Mouse (Mus musculus): ENCODE results near the gene Aff4.
A peak's percentile ranks its signal among the peaks of the same experiment; 100 is the strongest.
"Not testable (repeated sequence)": the region's sequence is repeated elsewhere in the genome, so short reads cannot be mapped to it uniquely, and the experiment has no call there.

Gene Aff4

GRCm38 (mm10) chr11:53337684-53338083 is 12.9 kb upstream of the Aff4 start:
- DNase-seq (ENCODE audit: low spot score in 2 of 2) = no peak

DNA sequence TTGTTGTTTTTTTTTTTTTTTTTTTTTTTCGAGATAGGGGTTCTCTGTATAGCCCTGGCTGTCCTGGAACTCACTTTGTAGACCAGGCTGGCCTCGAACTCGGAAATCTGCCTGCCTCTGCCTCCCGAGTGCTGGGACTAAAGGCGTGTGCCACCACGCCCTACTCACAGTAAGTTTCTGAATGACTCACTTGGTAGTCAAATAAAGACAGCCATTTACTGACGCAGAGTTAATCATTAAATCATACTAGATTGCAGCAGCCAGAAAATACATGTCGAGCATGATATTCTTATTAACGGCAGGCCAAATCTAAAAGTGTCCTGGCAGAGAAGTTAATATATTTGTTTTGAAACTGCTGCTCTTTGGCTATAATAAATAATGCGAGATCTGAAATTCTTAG is 9.6 kb upstream of the Aff4 start:
- DNase-seq (ENCODE audit: low spot score in 2 of 2) = not testable (repeated sequence)

DNA sequence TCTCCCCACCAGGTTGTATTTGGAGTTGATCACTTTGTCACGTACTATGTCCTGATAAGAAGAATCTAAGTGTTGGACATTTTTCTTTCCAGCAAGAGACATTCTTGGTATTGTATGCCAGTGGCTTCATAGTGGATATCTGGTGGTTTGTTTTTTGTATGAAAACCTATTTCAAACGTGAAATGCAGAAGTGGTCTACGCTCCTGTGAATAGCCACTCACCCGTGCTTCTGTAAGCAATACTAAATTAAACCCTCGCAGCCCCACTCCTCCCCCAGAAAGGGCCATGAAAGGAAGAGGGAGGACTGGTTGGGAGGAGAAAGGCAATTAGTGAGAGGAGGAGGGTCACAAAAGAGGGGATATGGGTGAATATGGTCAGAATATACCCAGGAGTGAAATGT is 7.9 kb upstream of the Aff4 start:
- no peak for DNase-seq (ENCODE audit: low spot score in 2 of 2)

GRCm38 (mm10) chr11:53345328-53345727 is 5.3 kb upstream of the Aff4 start:
- no peak for DNase-seq (ENCODE audit: low spot score in 2 of 2)

DNA sequence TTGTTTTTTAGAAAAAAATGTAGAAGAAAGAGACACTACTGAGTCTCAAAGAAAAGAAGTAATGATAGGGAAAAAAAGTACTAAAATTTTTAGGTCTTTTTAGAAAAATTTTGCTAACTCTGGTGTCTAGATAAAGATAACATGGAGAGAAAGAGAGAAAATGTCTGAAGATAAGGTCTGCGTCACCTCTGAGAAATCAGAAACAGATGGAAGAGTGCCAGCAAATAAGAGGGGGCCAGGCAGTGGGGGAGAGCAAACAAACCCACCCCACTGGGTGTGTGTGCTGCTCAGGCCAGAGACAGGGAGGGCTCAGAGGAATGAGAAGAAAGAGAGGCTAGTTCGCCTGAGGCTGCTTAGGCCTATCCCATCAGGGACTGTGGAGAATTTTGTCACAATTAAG is 4.9 kb upstream of the Aff4 start:
- DNase-seq (ENCODE audit: low spot score in 2 of 2) = no peak

- DNase-seq (ENCODE audit: low spot score in 2 of 2) = peak; percentile 34 to 38
Measured at GRCm38 (mm10) chr11:53351224-53351942, 750 bp downstream of the Aff4 start.

DNA sequence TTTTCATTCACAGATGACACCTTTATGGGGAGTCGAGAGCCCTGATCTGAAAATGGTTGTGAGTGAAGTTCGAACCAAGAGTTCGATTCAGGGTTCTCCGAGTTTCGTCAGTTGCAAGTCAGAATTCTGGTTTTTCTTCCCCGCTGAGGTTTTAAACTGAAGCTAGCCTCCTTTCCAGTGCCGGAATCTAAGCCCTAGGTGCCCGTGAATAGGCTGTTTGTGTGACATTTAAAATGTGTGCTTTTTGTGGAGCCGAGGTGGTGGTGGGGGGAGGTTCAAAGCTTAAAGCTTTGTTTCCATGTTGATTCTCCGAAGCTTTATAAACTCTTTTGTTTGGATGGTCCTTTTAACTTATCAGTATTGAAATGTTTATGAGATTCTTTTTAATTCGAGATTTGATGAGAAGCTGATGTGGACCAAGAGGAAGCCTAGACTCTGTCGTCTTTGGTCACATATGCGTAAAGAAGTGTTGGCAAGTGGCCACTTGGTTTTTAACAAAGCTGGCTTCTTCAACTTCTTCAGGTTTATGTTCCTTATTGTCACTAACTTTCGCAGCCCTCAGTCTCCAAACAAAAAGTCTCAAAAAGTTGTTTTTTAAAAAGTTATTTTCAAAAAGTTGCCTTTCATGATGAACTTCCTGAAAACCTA is 1.4 kb downstream of the Aff4 start:
- no peak for DNase-seq (ENCODE audit: low spot score in 2 of 2)

GRCm38 (mm10) chr11:53358504-53359155 is 8.0 kb downstream of the Aff4 start:
- DNase-seq (ENCODE audit: low spot score in 2 of 2) = no peak

DNA sequence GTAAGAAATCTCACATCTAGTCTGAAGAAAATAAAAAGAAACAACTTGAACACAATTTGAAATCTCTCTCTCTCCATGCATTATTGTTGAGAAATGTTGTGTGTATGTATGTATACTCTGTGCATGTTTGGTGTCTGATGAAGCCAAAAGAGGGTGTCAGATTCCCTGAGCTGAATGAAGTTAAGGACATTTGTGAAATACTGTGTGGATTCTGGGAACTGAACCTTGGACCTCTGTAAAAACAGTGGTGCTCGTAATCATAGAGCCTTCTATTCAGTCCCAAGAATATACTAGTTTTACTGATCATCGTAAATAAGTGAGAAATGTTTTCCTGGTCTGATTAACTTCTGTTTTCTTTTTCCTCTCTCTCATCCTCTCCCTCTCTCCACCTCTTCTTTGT is 16.4 kb downstream of the Aff4 start:
- DNase-seq (ENCODE audit: low spot score in 2 of 2) = no peak

GRCm38 (mm10) chr11:53378918-53379317 is 28.3 kb downstream of the Aff4 start:
- DNase-seq (ENCODE audit: low spot score in 2 of 2) = no peak

GRCm38 (mm10) chr11:53383758-53384428 is 33.3 kb downstream of the Aff4 start:
- DNase-seq (ENCODE audit: low spot score in 2 of 2) = no peak

DNA sequence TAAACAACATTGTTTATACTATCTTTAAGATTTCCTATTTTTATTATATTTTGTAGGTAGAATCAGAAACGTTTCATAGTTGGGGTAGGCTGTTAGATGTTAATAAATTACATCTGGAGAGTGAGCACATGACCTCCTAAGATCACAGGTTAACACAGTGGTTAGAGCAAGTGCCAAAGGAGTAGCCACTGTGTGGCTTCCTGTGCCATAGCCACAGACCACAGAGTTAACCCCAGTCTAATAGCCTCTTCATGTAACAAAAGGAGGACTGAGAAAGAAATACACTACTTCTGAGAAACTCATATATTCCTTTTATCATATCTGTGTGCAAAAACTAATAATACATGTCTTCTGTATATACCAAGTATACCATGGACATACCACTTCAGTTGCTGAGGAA is 43.2 kb downstream of the Aff4 start:
- DNase-seq (ENCODE audit: low spot score in 2 of 2) = no peak

DNA sequence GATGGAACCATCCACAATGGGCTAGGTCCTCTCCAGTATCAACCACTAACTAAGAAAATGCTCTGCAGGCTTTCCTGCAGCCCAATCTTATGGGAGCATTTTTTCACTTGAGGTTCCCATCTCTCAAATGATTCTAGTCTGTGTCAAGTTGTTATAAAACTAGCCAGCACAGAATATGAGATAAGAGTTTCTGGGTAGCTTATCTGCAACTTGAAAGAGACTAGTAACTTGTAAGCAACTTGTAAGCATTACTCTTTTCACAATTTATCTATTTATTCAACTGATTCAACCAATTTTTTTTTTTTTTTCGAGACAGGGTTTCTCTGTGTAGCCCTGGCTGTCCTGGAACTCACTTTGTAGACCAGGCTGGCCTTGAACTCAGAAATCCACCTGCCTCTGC is 53.0 kb downstream of the Aff4 start:
- no peak for DNase-seq (ENCODE audit: low spot score in 2 of 2)

GRCm38 (mm10) chr11:53411738-53412137 is 61.1 kb downstream of the Aff4 start:
- no peak for DNase-seq (ENCODE audit: low spot score in 2 of 2)

DNA sequence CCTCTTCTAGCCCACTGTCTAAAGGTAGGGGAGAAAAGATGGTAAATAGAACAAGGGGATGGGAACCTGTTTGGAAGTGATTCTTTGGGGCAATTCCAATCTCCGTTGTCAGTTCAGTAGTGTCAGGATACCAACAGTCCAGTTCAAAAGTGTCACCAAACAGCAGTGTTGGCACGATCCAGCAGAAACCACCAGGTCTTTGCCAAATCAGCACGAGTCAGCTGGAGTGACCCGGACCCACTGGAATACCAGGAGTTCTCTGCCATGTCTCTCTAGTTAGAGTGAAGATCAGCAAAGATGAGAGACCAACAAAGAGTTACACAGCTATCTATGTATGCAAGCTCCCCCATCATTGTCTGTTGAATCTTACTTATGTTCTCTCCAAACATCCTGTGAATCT is 63.2 kb downstream of the Aff4 start:
- DNase-seq (ENCODE audit: low spot score in 2 of 2) = no peak

DNA sequence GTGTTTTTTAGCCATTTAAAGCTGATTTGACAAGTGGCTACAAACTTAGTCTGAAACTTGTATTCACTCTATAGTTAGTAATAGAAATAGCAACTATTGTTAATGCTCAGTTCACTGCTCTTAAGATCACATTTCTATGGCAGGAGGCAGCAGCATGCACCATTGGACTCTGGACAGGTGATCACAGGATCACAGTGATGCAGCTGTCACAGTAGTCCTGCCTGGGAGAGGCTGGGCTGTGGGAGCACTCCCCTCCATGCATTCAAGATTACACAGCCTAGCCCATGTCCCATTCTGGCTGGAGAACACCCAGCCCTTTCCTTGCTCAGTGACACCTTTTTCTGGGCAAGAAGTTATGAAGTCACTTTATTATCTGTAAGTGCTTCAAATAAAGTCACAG is 67.4 kb downstream of the Aff4 start:
- DNase-seq (ENCODE audit: low spot score in 2 of 2) = no peak

GRCm38 (mm10) chr11:53423036-53423435 is 72.4 kb downstream of the Aff4 start, which contains the start of gene Leap2:
Gene Leap2 (minus strand): TSS chr11:53423170.
- DNase-seq (ENCODE audit: low spot score in 2 of 2) = no peak

GRCm38 (mm10) chr11:53424826-53425225 is 74.2 kb downstream of the Aff4 start:
- no peak for DNase-seq (ENCODE audit: low spot score in 2 of 2)

GRCm38 (mm10) chr11:53425251-53425650 is 74.6 kb downstream of the Aff4 start:
- no peak for DNase-seq (ENCODE audit: low spot score in 2 of 2)

DNA sequence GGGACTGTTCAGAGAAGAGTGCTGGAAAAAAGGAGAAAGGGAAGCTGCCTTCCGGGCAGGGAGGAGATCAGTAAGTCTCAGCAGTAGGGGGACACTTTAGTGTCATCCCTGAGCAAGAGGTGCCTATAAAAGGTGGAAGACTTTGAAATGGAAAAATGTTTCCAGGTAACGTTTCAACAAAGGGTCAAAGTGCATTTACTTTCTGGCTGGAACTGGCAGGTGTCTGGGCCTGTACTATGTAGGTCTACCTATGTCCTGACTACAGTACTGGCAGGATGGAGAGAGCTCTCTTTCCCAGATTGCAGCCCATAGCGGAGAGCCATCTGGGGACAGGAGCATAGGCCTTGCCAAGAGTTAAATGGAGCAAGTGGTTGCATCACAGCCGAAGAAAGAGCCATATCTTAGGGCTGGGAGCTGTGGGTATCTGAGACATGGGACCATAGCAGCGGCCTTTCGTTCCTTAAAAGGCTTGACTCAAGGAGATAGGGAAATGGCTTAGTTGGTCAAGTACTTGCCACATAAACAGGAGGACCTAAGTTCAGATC is 75.2 kb downstream of the Aff4 start:
- DNase-seq (ENCODE audit: low spot score in 2 of 2) = no peak

GRCm38 (mm10) chr11:53426914-53427313 is 76.3 kb downstream of the Aff4 start:
- DNase-seq (ENCODE audit: low spot score in 2 of 2) = not testable (repeated sequence)
